Mouse (Mus musculus): ENCODE data around the gene Iqsec3.

GRCm38 (mm10) chr6:121363956-121364355, 109.5 kb downstream of the Iqsec3 start:
- TF ChIP-seq GATA1 (IDR thresholded peaks at IDR 0.05; ENCODE audit: low read length) (no peak), TAL1 (IDR thresholded peaks at IDR 0.05; ENCODE audit: low read length) (no peak)
